Mouse (Mus musculus) C2C12 (cell line): ENCODE data around the gene Rc3h1.

Source experiments
- CEBPB ChIP-seq: IDR thresholded peaks from one replicate; pipeline ENCODE4 v1.6.1; 2011; ENCODE audit warnings: low read depth, mild to moderate bottlenecking, control low read depth, moderate library complexity
- MYOG ChIP-seq: IDR thresholded peaks from one replicate; pipeline ENCODE4 v1.6.1; 2011; ENCODE audit not compliant: control insufficient read depth, insufficient read length; ENCODE audit errors: extremely low read depth
- USF1 ChIP-seq: IDR thresholded peaks from one replicate; pipeline ENCODE4 v1.6.1; 2011; ENCODE audit warnings: low read depth, mild to moderate bottlenecking, control low read depth, moderate library complexity

GRCm38 (mm10) chr1:160980021-160980420 lies 73.8 kb downstream of the Rc3h1 start:
- TF ChIP-seq MYOG (no peak), USF1 (no peak), CEBPB (no peak)
